Mouse (Mus musculus) E14TG2a.4 (cell line): ENCODE measurements around the gene Coro1a.
A peak's percentile ranks its signal among the peaks of the same experiment; 100 is the strongest.
"Not testable (repeated sequence)": the region's sequence is repeated elsewhere in the genome, so short reads cannot be mapped to it uniquely, and the experiment has no call there.

Experiments used
- H3K27me3 ChIP-seq: 2 replicates; pipeline ENCODE4 v1.6.1; 2014; ENCODE audit warnings: low read length, control low read depth; ENCODE audit not compliant: insufficient read depth
- H3K36me3 ChIP-seq: 2 replicates; pipeline ENCODE4 v1.6.1; 2014; ENCODE audit warnings: low read length, control low read depth; ENCODE audit not compliant: insufficient read depth
- H3K4me1 ChIP-seq: replicated peaks from 2 replicates; pipeline ENCODE4 v1.6.1; 2014; ENCODE audit warnings: low read depth, low read length, control low read depth
- H3K4me3 ChIP-seq: replicated peaks from 2 replicates; pipeline ENCODE4 v1.5.1; 2014; ENCODE audit warnings: mild to moderate bottlenecking, low read length
- H3K9me3 ChIP-seq: 2 replicates; pipeline ENCODE4 v1.6.1; 2014; ENCODE audit warnings: low read length, control low read depth
- CTCF ChIP-seq: conservative IDR thresholded peaks from 2 replicates; pipeline ENCODE4 v1.5.1; 2014; ENCODE audit warnings: low read length
- NANOG ChIP-seq: IDR thresholded peaks from 2 replicates; pipeline ENCODE4 v1.6.1; 2014; ENCODE audit warnings: borderline replicate concordance, low read length, mixed read lengths
- POU5F1 ChIP-seq: IDR thresholded peaks from 2 replicates; pipeline ENCODE4 v1.6.1; 2014; ENCODE audit warnings: low read length, borderline replicate concordance

Gene Coro1a

DNA sequence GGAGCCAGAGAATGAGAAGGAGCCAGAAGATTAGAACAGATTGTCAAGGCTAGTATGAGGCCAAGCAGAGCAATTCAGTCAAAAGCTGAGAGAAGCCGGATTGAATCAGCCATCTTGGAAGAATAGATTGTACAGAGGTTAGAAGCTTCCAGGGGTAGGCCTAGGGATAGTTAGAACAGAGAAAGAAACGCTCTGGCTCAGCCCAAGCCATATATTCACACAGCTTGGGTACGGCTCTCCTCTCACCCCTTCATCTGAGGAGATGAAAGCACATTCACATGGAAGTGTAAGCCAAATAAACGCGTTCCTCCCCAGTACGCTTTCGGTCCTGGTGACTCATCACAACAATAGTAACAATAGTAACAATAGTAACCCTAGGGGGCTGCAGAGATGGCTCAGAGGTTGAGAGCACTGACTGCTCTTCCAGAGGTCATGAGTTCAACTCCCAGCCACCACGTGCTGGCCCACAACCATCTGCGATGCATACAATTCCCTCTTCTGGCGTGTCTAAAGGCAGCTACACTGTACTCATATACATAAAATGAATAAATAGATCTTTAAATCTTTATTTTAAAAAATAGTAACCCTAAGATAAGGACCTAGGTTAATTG lies 13.0 kb downstream of the Coro1a start:
- TF ChIP-seq POU5F1 (no peak), CTCF (no peak), NANOG (no peak)
- no peaks in the 10 kb centered on the region for H3K9me3 ChIP-seq
- H3K36me3 ChIP-seq = peaks cover 65% of the 10 kb centered on the region
- H3K27me3 ChIP-seq = no peaks in the 10 kb centered on the region
- H3K4me3 ChIP-seq = peak overlapping the region; percentile 98
- H3K4me1 ChIP-seq = peaks cover 65% of the 10 kb centered on the region

- no peak for TF ChIP-seq POU5F1
- TF ChIP-seq CTCF = no peak
- TF ChIP-seq NANOG = no peak
- peaks cover 57% of the 10 kb centered on the region for H3K4me1 ChIP-seq
- no peaks in the 10 kb centered on the region for H3K9me3 ChIP-seq
- H3K27me3 ChIP-seq = no peaks in the 10 kb centered on the region
- peaks cover 65% of the 10 kb centered on the region for H3K36me3 ChIP-seq
- peak overlapping the region; percentile 98 for H3K4me3 ChIP-seq
Observed at GRCm38 (mm10) chr7:126693781-126694180, 13.8 kb downstream of the Coro1a start.

DNA sequence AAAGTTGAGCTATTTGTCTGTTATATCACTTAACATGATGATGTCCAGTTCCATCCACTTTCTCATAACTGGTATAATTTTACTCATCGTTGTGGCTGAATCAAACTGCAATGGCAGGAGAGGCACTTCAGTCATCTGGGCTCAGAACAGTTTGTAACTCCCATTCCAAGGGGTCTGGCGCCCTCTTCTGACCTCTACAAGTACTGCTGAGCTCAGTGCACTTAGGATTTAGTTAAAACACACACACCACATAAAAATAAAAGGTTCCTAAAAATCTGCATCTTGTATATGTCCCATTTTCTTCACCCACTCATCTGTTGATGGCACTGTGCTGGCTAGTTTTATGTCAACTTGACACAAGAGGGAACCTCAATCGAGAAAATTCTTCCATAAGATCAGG lies 14.3 kb downstream of the Coro1a start:
- Histone ChIP-seq H3K4me1 (peaks cover 54% of the 10 kb centered on the region), H3K4me3 (peak overlapping the region; percentile 98; the same call in 1 of the 2 replicates), H3K36me3 (peaks cover 61% of the 10 kb centered on the region), H3K9me3 (no peaks in the 10 kb centered on the region), H3K27me3 (no peaks in the 10 kb centered on the region)
- TF ChIP-seq NANOG (no peak), CTCF (peak; percentile 94), POU5F1 (no peak)

DNA sequence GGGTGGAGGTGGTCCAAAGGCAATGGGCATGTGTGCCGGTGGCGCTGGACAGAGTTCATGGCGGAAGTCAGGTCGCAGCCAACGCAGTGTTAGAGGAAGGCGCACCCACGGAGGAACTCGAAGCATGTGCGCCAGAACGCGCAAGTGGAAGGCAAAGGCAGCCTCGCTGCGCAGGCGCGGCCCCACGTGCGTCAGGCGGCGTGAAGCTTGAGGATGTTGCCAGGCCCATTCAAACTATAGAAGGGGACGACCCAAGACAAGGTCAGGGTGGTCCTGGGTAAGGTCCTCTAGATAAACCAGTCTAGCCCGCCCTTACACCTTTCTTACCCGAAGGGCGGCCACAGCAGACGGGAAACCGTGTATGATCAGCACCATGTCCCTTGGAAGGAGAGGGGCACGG lies 15.2 kb downstream of the Coro1a start:
- Histone ChIP-seq H3K27me3 (no peaks in the 10 kb centered on the region), H3K4me3 (peak overlapping the region; percentile 66), H3K9me3 (no peaks in the 10 kb centered on the region), H3K4me1 (peaks cover 46% of the 10 kb centered on the region), H3K36me3 (peaks cover 53% of the 10 kb centered on the region)
- no peak for TF ChIP-seq POU5F1
- no peak for TF ChIP-seq CTCF
- TF ChIP-seq NANOG = no peak

DNA sequence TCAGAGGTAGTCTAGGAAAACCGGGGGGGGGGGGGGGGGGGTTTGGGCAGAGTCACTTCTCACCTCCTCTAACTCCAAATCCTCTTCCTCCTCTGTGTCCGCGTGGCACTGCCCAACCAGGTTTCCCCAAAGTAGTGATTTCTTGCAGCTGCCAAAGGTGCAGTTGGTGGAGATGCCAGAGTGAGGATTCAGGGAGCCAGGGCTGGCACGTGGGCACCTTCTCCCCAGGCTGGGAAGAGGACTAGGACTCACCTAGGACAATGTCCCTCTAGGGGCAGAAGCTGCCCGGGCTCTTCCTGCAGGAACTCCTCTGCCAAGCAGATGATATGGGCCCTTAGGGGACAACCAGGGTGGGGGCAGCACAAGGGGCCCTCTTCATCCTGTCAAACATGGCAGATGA lies 15.9 kb downstream of the Coro1a start:
- Histone ChIP-seq H3K27me3 (no peaks in the 10 kb centered on the region), H3K36me3 (peaks cover 45% of the 10 kb centered on the region), H3K4me3 (peak overlapping the region; percentile 66; the same call in 1 of the 2 replicates), H3K9me3 (no peaks in the 10 kb centered on the region), H3K4me1 (peaks cover 38% of the 10 kb centered on the region)
- TF ChIP-seq CTCF (no peak), POU5F1 (no peak), NANOG (no peak)

DNA sequence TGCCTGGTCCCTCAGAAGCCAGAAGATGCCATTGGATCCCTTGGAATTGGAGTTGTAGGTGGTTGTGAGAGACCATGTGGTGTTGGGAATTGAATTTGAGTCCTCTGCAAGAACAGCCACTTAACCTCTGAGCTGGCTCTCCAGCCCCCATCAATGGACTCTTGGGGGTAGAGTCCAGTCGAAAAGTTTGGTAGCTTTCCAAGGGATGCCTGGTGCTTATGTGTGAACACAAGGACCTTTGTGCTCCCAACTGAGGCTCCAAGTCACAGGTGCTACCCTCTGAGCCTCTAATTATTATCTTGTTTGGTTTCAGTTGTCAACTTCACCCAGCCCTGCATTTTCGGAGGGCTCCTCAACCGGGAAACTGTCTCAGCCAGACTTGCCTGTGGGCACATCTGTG lies 16.9 kb downstream of the Coro1a start:
- Histone ChIP-seq H3K4me1 (peaks cover 34% of the 10 kb centered on the region), H3K36me3 (peaks cover 44% of the 10 kb centered on the region), H3K27me3 (no peaks in the 10 kb centered on the region), H3K9me3 (no peaks in the 10 kb centered on the region), H3K4me3 (no peak overlapping the region)
- TF ChIP-seq CTCF (no peak), NANOG (no peak), POU5F1 (no peak)

DNA sequence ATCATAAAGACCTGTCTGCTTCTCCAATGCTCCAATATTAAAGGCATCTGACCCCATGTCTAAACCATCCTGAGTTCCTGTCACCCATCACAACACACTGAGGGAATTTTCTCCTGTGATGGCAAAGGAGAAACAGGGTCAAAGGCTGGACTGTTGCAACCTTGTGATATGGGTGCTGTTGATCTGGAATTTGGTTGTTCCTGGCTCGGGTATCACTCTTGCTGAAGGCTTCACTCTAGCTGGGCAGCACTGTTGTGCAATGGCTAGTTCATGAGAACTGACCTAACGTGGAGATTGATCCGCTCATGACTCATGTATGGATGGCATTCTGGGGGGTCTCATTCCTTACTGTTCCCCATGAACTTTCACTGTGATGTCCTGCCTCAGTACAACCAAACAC lies 18.6 kb downstream of the Coro1a start:
- H3K27me3 ChIP-seq = no peaks in the 10 kb centered on the region
- H3K4me1 ChIP-seq = peaks cover 34% of the 10 kb centered on the region
- H3K9me3 ChIP-seq = no peaks in the 10 kb centered on the region
- no peak overlapping the region for H3K4me3 ChIP-seq
- TF ChIP-seq POU5F1 = no peak
- peaks cover 44% of the 10 kb centered on the region for H3K36me3 ChIP-seq

GRCm38 (mm10) chr7:126688156-126688555 lies 19.4 kb downstream of the Coro1a start:
- H3K4me3 ChIP-seq, H3K27me3 ChIP-seq, H3K9me3 ChIP-seq: not testable (repeated sequence)
- H3K4me1 ChIP-seq = peaks cover 29% of the 10 kb centered on the region
- peaks cover 42% of the 10 kb centered on the region for H3K36me3 ChIP-seq

DNA sequence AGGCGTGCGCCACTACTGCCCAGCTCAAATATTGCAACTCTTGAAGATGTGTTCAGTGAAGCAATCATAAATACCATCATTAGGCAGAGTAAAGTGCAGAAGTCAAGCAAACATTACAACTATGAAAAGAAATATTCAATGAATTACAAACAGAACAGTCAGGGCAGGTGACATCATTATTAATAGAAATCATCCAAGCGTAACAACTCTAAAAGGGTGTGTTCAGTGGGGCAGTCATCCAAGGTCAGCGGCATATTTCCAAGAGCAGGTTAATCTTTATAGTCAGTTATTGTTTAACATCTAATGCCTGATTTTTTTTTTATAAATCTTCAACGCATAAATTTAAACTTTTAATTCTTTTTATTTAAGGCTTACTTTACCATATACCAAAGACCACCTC lies 26.4 kb downstream of the Coro1a start:
- Histone ChIP-seq H3K9me3 (no peaks in the 10 kb centered on the region), H3K36me3 (peaks cover 23% of the 10 kb centered on the region), H3K4me1 (peaks cover 17% of the 10 kb centered on the region), H3K27me3 (no peaks in the 10 kb centered on the region), H3K4me3 (no peak overlapping the region)
- no peak for TF ChIP-seq NANOG

DNA sequence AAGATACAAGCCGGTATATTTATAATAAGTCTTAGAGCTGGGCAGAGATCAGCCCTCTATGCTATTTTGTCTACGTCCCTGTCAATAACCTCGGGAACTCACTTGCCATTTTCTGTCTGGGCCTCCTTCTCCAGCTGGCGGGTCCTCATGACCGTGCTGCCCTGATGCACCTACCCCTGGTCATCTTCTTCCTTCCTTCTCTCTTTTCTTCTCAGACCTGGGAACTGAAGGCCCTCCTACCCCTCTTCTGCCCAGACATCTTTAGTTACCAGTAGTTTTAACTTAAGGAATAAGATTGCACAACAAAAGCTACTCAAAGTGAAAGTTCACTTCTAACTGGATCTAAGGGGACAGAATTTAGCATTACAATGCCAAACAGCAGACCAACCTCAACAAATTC lies 27.9 kb downstream of the Coro1a start:
- H3K36me3 ChIP-seq = peaks cover 37% of the 10 kb centered on the region
- H3K27me3 ChIP-seq = no peaks in the 10 kb centered on the region
- H3K9me3 ChIP-seq = no peaks in the 10 kb centered on the region
- H3K4me1 ChIP-seq = peaks cover 17% of the 10 kb centered on the region
- TF ChIP-seq CTCF (no peak), NANOG (no peak), POU5F1 (no peak)
- no peak overlapping the region for H3K4me3 ChIP-seq
